Mouse (Mus musculus) CH12.LX (cell line): Measurements from ENCODE around the gene Cacna1c. TPM values are rescaled to one million over a fixed set of nuclear protein-coding genes. Genes with fewer than 3 reads are reported as not detected.

ENCODE experiments used
- DNase-seq: peaks from one replicate; pipeline ENCODE4 v3.0.0-alpha.2; 2013; ENCODE audit errors: extremely low read depth
- H3K27ac ChIP-seq: 2 replicates; pipeline ENCODE4 v1.5.1; 2012; ENCODE audit warnings: low read depth, mild to moderate bottlenecking, control low read depth, moderate library complexity; ENCODE audit not compliant: insufficient read depth
- H3K27me3 ChIP-seq: replicated peaks from 2 replicates; pipeline ENCODE3; 2012; ENCODE audit warnings: inconsistent platforms
- H3K36me3 ChIP-seq, 2 experiments: replicated peaks in 1 of 2; 2 replicates each; pipeline versions ENCODE3 to v1.6.1; 2012; ENCODE audit warnings: inconsistent platforms in 1 of 2, low read length in 1 of 2, mild to moderate bottlenecking in 1 of 2, mixed read lengths in 1 of 2, moderate library complexity in 1 of 2; ENCODE audit not compliant: control insufficient read depth in 1 of 2, insufficient read depth in 1 of 2
- H3K4me1 ChIP-seq, 2 experiments: 2 replicates each; pipeline ENCODE4 v1.6.1; 2012; ENCODE audit warnings: inconsistent platforms in 1 of 2, moderate library complexity in 1 of 2; ENCODE audit not compliant: insufficient read depth in 2 of 2, control insufficient read depth in 1 of 2
- H3K4me2 ChIP-seq: 2 replicates; pipeline ENCODE4 v1.6.1; 2012; ENCODE audit warnings: low read depth, mild to moderate bottlenecking, control low read depth; ENCODE audit not compliant: poor library complexity, insufficient read depth, severe bottlenecking
- H3K4me3 ChIP-seq, 3 experiments: fragments of 150-350 bp in 1 of 3; sonication (generic) in 1 of 3; replicated peaks in 1 of 3; 2 replicates each; pipeline versions ENCODE3 to v1.5.1; 2011 to 2012; ENCODE audit warnings: low read depth in 2 of 3, low read length in 2 of 3, mild to moderate bottlenecking in 2 of 3, moderate library complexity in 2 of 3, control low read depth in 1 of 3, improper control_type of control experiment in 1 of 3, inconsistent platforms in 1 of 3, mixed read lengths in 1 of 3; ENCODE audit not compliant: poor library complexity in 1 of 3
- H3K79me2 ChIP-seq: replicated peaks from 2 replicates; pipeline ENCODE4 v1.6.1; 2012; ENCODE audit warnings: mild to moderate bottlenecking, moderate library complexity; ENCODE audit not compliant: control insufficient read depth, poor library complexity, insufficient read depth, severe bottlenecking; ENCODE audit errors: extremely low read depth
- H3K9ac ChIP-seq: 2 replicates; pipeline ENCODE4 v1.6.1; 2012; ENCODE audit warnings: low read depth, mild to moderate bottlenecking, control low read depth, moderate library complexity; ENCODE audit not compliant: insufficient read depth
- H3K9me3 ChIP-seq: replicated peaks from 2 replicates; pipeline ENCODE3; 2012; ENCODE audit warnings: low read length, inconsistent platforms, mixed read lengths
- BHLHE40 ChIP-seq: IDR thresholded peaks from 2 replicates; pipeline ENCODE4 v1.6.1; 2011; ENCODE audit warnings: mild to moderate bottlenecking, low read depth, low read length, improper control_type of control experiment
- CHD1 ChIP-seq: IDR thresholded peaks from 2 replicates; pipeline ENCODE4 v1.6.1; 2012; ENCODE audit warnings: low read depth, low read length, improper control_type of control experiment, inconsistent platforms
- ETS1 ChIP-seq: conservative IDR thresholded peaks from 2 replicates; pipeline ENCODE4 v1.6.1; 2012; ENCODE audit warnings: low read depth, mild to moderate bottlenecking, inconsistent platforms, low read length, improper control_type of control experiment, moderate library complexity
- GABPA ChIP-seq: IDR thresholded peaks from 2 replicates; pipeline ENCODE4 v1.6.1; 2012; ENCODE audit warnings: low read depth, low read length, improper control_type of control experiment, inconsistent platforms; ENCODE audit not compliant: insufficient replicate concordance
- HCFC1 ChIP-seq: IDR thresholded peaks from 2 replicates; pipeline ENCODE4 v1.6.1; 2012; ENCODE audit warnings: low read depth, mild to moderate bottlenecking, inconsistent platforms, low read length, improper control_type of control experiment
- MAFK ChIP-seq: IDR thresholded peaks from 2 replicates; pipeline ENCODE4 v1.6.1; 2011; ENCODE audit warnings: low read length, improper control_type of control experiment; ENCODE audit not compliant: insufficient replicate concordance
- MAX ChIP-seq: IDR thresholded peaks from 2 replicates; pipeline ENCODE4 v1.6.1; 2011; ENCODE audit warnings: low read length, improper control_type of control experiment
- MAZ ChIP-seq: IDR thresholded peaks from 2 replicates; pipeline ENCODE4 v1.6.1; 2012; ENCODE audit warnings: low read depth, mild to moderate bottlenecking, inconsistent platforms, low read length, improper control_type of control experiment, moderate library complexity
- MEF2A ChIP-seq: IDR thresholded peaks from 2 replicates; pipeline ENCODE4 v1.6.1; 2014; ENCODE audit warnings: low read depth, mild to moderate bottlenecking, inconsistent platforms, low read length, improper control_type of control experiment, borderline replicate concordance
- MYC ChIP-seq: IDR thresholded peaks from 2 replicates; pipeline ENCODE4 v1.6.1; 2011; ENCODE audit warnings: low read depth, mild to moderate bottlenecking, improper control_type of control experiment, low read length
- PAX5 ChIP-seq: IDR thresholded peaks from 2 replicates; pipeline ENCODE4 v1.6.1; 2012; ENCODE audit warnings: low read length, inconsistent platforms, mixed read lengths
- POLR2AphosphoS2 ChIP-seq: IDR thresholded peaks from 2 replicates; pipeline ENCODE4 v1.6.1; 2011; ENCODE audit warnings: low read depth, low read length, improper control_type of control experiment
- RAD21 ChIP-seq: IDR thresholded peaks from 2 replicates; pipeline ENCODE4 v1.6.1; 2011; ENCODE audit warnings: low read depth, mild to moderate bottlenecking, low read length, improper control_type of control experiment, moderate library complexity
- SIN3A ChIP-seq: IDR thresholded peaks from 2 replicates; pipeline ENCODE4 v1.6.1; 2012; ENCODE audit warnings: low read length, improper control_type of control experiment, inconsistent platforms
- TBP ChIP-seq: conservative IDR thresholded peaks from 2 replicates; pipeline ENCODE4 v1.6.1; 2011; ENCODE audit warnings: low read depth, low read length, improper control_type of control experiment
- TCF12 ChIP-seq: IDR thresholded peaks from 2 replicates; pipeline ENCODE4 v1.6.1; 2014; ENCODE audit warnings: low read depth, mild to moderate bottlenecking, inconsistent platforms, low read length, improper control_type of control experiment
- UBTF ChIP-seq: IDR thresholded peaks from 2 replicates; pipeline ENCODE4 v1.6.1; 2012; ENCODE audit warnings: low read depth, mild to moderate bottlenecking, inconsistent platforms, low read length, improper control_type of control experiment, moderate library complexity
- USF1 ChIP-seq: IDR thresholded peaks from 2 replicates; pipeline ENCODE4 v1.6.1; 2014; ENCODE audit warnings: low read depth, mild to moderate bottlenecking, inconsistent platforms, low read length, improper control_type of control experiment
- USF2 ChIP-seq: conservative IDR thresholded peaks from 2 replicates; pipeline ENCODE4 v1.6.1; 2011; ENCODE audit warnings: low read depth, low read length, improper control_type of control experiment
- ZC3H11A ChIP-seq: IDR thresholded peaks from 2 replicates; pipeline ENCODE4 v1.6.1; 2012; ENCODE audit warnings: low read depth, mild to moderate bottlenecking, inconsistent platforms, low read length, improper control_type of control experiment
- ZKSCAN1 ChIP-seq: IDR thresholded peaks from 2 replicates; pipeline ENCODE4 v1.6.1; 2012; ENCODE audit warnings: low read depth, inconsistent platforms, low read length, improper control_type of control experiment, borderline replicate concordance
- dilution Hi-C: fragments of 300-500 bp; cut with MboI; formaldehyde crosslinking; loops from 2 replicates; pipeline ENCODE4 v1.14.3; 2020; ENCODE audit warnings: low sequenced_read_pairs; ENCODE audit not compliant: extremely low pct_unique_long_range_greater_than_20kb, extremely low pct_ligation_motif_present
- in situ Hi-C: fragments of 300-500 bp; cut with MboI; formaldehyde crosslinking; loops from 3 replicates; pipeline ENCODE4 v1.14.3; 2019; ENCODE audit warnings: low sequenced_read_pairs, low pct_ligation_motif_present, low pct_unique_long_range_greater_than_20kb, mixed read lengths
- polyA plus RNA-seq: library from polyadenylated mRNA; unstranded; fragments of >175 nt; gene quantifications from 2 replicates; pipeline ENCODE4 v1.2.1, GENCODE M21; 2012; ENCODE audit warnings: low read depth; ENCODE audit not compliant: insufficient read length
- total RNA-seq, 2 experiments: library from RNA; depleted of rRNA; stranded (reverse); fragments of 300-350 nt in 1 of 2; fragments of >200 nt in 1 of 2; gene quantifications; 2 replicates each; pipeline ENCODE4 v1.2.3; 2012 to 2014

Gene Cacna1c
- total and polyA plus RNA-seq, 3 experiments = 0.04 TPM; not detected in 2

DNA sequence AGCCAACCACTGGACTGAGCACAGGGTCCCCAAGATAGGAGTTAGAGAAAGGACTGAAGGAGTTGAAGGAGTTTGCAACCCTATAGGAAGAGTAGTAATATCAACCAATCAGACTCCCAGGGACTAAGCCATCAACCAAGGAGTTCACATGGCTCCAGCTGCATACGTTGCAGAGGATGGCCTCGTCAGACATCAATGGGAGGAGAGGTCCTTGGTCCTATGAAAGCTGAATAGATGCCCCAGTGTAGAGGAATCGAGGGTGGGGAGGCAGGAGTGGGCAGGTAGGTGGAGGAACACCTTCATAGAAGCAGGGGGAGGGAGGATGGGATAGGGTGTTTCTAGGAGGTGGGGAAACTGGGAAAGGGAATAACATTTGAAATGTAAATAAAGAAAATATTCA lies 8.7 kb upstream of the Cacna1c start:
- no peak overlapping the region for H3K4me2 ChIP-seq
- dilution Hi-C loops = no loop called here
- no peak for TF ChIP-seq ZKSCAN1
- no peak for TF ChIP-seq TCF12
- TF ChIP-seq RAD21 = no peak
- no peak for TF ChIP-seq GABPA
- no peak for TF ChIP-seq POLR2AphosphoS2
- TF ChIP-seq MYC = no peak
- no peaks in the 10 kb centered on the region for H3K27me3 ChIP-seq
- no peak for DNase-seq
- no peaks in the 10 kb centered on the region for H3K79me2 ChIP-seq
- no peak overlapping the region for H3K4me3 ChIP-seq
- in situ Hi-C loops = no loop called here
- H3K9me3 ChIP-seq = no peaks in the 10 kb centered on the region
- no peak overlapping the region for H3K27ac ChIP-seq
- H3K9ac ChIP-seq = no peak overlapping the region
- peaks cover 2% of the 10 kb centered on the region in 2 experiments for H3K36me3 ChIP-seq
- H3K4me1 ChIP-seq = peaks cover 0 to 4% of the 10 kb centered on the region in 2 experiments; a peak in 1 of 4 replicates

DNA sequence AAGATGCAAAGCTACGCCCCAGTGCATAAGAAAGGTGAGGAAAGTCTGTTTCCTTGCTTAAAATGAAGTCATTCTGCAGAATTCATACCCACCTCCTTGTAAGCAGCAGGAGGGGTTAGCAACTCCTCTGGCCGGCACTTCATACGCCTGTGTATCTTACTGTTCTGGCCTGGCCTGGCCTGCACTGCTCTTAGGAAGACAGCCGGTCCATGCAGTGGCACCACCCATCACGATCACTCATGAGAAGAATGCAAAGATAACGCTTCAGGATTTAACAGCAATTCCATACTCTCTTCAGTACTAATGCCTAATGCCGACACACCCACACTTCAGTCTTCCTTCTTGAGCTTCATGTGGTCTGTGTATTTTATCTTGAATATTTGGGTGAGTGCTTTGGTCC lies 8.1 kb upstream of the Cacna1c start:
- dilution Hi-C loops = no loop called here
- peaks cover 0 to 4% of the 10 kb centered on the region in 2 experiments; a peak in 1 of 4 replicates for H3K4me1 ChIP-seq
- H3K36me3 ChIP-seq = peaks cover 2% of the 10 kb centered on the region in 2 experiments
- H3K9me3 ChIP-seq = no peaks in the 10 kb centered on the region
- no peak for TF ChIP-seq MAZ
- TF ChIP-seq USF2 = no peak
- TF ChIP-seq POLR2AphosphoS2 = no peak
- no peak for TF ChIP-seq MAFK
- TF ChIP-seq SIN3A = no peak
- no peak for TF ChIP-seq PAX5
- no peak for TF ChIP-seq MEF2A
- no peak for TF ChIP-seq USF1
- no peak for TF ChIP-seq MAX
- DNase-seq = no peak
- H3K9ac ChIP-seq = no peak overlapping the region
- in situ Hi-C loops = no loop called here
- no peak overlapping the region for H3K27ac ChIP-seq
- no peaks in the 10 kb centered on the region for H3K27me3 ChIP-seq
- no peaks in the 10 kb centered on the region for H3K79me2 ChIP-seq
- H3K4me2 ChIP-seq = no peak overlapping the region
- H3K4me3 ChIP-seq = no peak overlapping the region

DNA sequence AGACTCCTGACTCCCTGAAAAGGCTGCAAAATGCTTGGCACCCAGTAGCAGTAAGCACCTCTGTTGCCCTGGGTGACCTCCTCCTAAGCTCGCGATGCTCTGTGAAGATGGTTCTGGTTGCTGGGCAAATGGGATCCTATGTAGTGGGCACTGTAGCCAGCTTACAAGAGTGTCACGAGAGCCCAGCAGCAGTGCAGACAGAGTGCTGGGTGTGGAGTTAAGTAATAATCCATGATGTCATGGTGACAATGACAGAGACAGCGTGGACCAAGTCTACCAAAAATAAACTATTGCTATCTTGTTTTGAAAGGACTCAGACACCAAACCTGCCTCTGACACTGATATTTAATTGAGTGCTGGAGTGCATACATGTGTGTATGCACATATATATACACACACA lies 5.4 kb upstream of the Cacna1c start:
- H3K4me1 ChIP-seq = peaks cover 0 to 4% of the 10 kb centered on the region in 2 experiments; a peak in 1 of 4 replicates
- H3K27me3 ChIP-seq = no peaks in the 10 kb centered on the region
- no peak overlapping the region for H3K4me3 ChIP-seq
- no peak for DNase-seq
- no peak overlapping the region for H3K9ac ChIP-seq
- H3K9me3 ChIP-seq = no peaks in the 10 kb centered on the region
- dilution Hi-C loops = no loop called here
- H3K79me2 ChIP-seq = no peaks in the 10 kb centered on the region
- no peak overlapping the region for H3K27ac ChIP-seq
- H3K36me3 ChIP-seq = peaks cover 2% of the 10 kb centered on the region in 2 experiments
- in situ Hi-C loops = no loop called here
- H3K4me2 ChIP-seq = no peak overlapping the region
- TF ChIP-seq MAX = no peak
- TF ChIP-seq MAZ = no peak
- no peak for TF ChIP-seq ZC3H11A
- no peak for TF ChIP-seq HCFC1
- no peak for TF ChIP-seq MAFK
- TF ChIP-seq TCF12 = no peak
- TF ChIP-seq ZKSCAN1 = no peak
- no peak for TF ChIP-seq TBP
- no peak for TF ChIP-seq BHLHE40
- TF ChIP-seq SIN3A = no peak
- no peak for TF ChIP-seq PAX5
- TF ChIP-seq RAD21 = no peak
- no peak for TF ChIP-seq ETS1
- TF ChIP-seq CHD1 = no peak
- no peak for TF ChIP-seq UBTF
- TF ChIP-seq, all 38 proteins: peak for 0
